Mouse (Mus musculus) embryo, embryonic 10.5 days (tissue): ENCODE measurements at regions not wholly inside any gene's neighbourhood (a gene's known extent, or its start where the extent isn't known, plus 50 kb on each side); places are given as distances from the start of the nearest gene placed in this dataset.

Experiments used
- DNase-seq: peaks from one replicate; pipeline ENCODE4 v3.0.0-alpha.2; 2015; ENCODE audit warnings: low spot score

- DNase-seq = peak; percentile 28
These were observed 67.5 kb downstream of the Sc5d start for GRCm38 (mm10) chr9:42196552-42196951.

- DNase-seq = no peak
These were observed 67.9 kb downstream of the Sc5d start for GRCm38 (mm10) chr9:42196110-42196509.

GRCm38 (mm10) chr9:42195651-42196050 is 68.4 kb downstream of the Sc5d start:
- DNase-seq = no peak

GRCm38 (mm10) chr9:42194939-42195338 is 69.1 kb downstream of the Sc5d start:
- DNase-seq = no peak

GRCm38 (mm10) chr9:42194176-42194575 is 69.9 kb downstream of the Sc5d start:
- DNase-seq = no peak

- no peak for DNase-seq
These were observed 69.1 kb upstream of the Sorl1 start for GRCm38 (mm10) chr9:42192967-42193733.

GRCm38 (mm10) chr9:42187371-42188228 is 63.5 kb upstream of the Sorl1 start:
- DNase-seq = no peak

- no peak for DNase-seq
These were observed 60.1 kb upstream of the Sorl1 start for GRCm38 (mm10) chr9:42184104-42184635.

- no peak for DNase-seq
These were observed 59.4 kb upstream of the Sorl1 start for GRCm38 (mm10) chr9:42183448-42183847.

GRCm38 (mm10) chr9:42182400-42182799 is 58.3 kb upstream of the Sorl1 start:
- DNase-seq = no peak

- DNase-seq = no peak
These were observed 56.1 kb upstream of the Sorl1 start for GRCm38 (mm10) chr9:42180152-42180551.

- DNase-seq = peak; percentile 27
These were observed 54.8 kb upstream of the Sorl1 start for GRCm38 (mm10) chr9:42178759-42179377.

GRCm38 (mm10) chr9:42174349-42174955 is 50.4 kb upstream of the Sorl1 start:
- peak; percentile 11 for DNase-seq
